Mouse (Mus musculus) naive thymus-derived CD4-positive, alpha-beta T cell, adult 2 months (primary cell): ENCODE measurements at regions not wholly inside any gene's neighbourhood (a gene's known extent, or its start where the extent isn't known, plus 50 kb on each side); places are given as distances from the start of the nearest gene placed in this dataset.

ENCODE experiments used
- DNase-seq: peaks from one replicate; pipeline ENCODE4 v3.0.0-alpha.2; 2011; ENCODE audit warnings: low read depth

DNA sequence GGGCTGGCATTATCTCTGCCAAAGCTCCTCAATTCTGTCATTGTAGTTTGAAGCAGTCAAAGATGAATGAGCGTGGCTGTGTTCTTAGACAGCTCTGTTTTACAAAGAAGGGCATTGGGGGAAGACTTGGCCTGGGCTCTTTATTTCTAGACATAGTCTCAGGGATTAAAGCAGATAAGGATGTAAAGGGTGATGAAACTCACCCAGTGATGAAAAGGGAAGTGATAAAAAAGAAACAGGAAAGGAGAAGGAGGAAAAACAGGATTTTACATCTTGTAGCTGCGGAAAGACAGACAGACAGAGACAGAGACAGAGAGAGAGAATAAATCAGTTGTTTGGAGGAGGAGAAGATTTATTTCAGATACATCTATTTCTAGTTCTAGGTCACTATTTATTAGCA lies 95.5 kb upstream of the Chl1 start:
- no peak for DNase-seq

DNA sequence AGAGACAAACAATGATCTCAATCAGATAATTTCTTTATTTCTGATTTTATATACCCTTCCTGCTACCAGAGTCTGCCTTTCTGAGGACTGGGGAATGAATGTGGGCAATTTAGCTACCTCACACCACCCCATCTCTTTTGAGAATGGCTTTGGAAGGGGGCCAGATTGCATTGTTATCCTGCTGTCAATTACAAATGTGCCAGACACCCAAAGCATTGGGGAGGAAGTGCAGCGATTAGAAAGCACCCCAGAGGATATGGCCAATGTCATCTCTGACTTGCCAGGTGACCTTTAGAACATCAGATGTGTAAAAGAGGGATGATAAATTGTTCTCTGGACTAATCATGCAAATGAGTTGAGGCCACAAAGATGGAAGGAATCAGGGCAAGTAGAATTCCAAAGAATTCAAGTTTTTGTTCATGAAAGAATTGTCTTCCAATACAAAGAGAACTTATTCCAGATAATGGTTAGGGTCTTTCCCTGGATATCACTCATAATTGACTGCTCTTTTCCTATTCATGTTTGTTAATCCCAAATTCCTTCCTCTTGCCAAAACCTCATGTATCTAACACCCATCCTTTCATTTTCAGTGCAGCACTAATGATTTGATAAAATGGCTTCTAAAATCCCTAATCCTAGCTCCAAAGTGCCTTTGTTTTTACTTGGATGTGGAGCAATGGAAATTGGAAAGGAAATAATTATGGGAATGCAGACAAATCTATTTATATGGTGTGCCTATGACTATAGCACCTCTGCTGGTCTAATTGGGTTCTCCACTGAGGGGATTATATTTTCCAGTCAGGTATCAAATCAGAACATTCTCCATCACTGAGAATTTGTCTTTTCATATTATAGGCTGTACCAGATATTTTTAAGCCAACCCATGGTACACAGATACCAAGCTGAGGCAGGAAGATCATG lies 89.1 kb upstream of the Chl1 start:
- no peak for DNase-seq

DNA sequence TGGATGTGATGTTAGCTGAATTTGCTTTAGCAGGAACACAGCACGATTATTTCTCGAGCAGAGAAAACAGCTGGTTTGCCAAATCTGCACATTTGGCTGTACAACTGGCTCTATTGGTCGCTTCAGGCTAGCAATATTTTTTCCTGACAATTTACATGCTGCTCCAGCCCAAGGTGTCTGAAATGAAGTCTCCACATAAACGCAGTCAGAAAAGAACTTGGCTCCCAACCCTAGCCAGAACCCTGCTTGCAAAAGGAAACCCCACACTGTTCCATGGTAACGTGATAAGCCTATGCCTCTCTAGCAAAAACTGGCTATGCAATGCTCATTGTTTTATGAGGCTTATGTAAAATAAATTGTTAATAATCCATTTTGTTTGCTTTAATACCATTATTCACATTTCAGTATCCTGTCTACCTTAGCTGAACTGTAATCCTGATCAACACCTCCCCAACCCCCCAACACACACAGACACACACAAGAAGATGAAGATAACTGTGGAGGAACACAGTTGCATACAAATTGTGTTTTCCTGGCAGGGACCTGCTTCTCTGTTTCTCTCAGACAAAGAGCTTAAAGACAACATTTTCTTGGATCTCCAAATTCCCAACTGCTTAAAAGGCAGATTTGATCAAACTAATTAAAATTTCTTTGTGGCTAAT lies 79.3 kb upstream of the Chl1 start:
- no peak for DNase-seq

DNA sequence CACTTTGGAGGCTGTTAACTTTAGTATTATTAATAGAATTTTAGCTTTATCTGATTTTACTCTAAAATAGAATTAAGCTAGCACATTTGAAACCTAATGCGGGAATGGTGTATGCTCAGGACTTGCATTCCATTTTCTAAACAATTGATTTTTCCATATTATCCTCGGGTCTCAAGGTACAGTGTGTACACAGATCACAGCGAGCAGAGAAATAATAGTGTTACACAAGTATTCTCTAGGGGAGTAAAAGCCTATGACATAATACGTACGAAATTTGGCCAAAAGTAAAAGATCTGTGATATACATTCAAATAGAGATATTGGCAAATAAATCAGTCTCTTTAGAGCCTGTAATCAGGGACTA lies 78.8 kb upstream of the Chl1 start:
- DNase-seq, result no peak
